Mouse (Mus musculus): Measurements from ENCODE around the gene Baiap2. TPM values are rescaled to one million over a fixed set of nuclear protein-coding genes. Genes with fewer than 3 reads are reported as not detected.

Gene Baiap2
- polyA plus RNA-seq, 1 experiment, result 8.8 TPM

DNA sequence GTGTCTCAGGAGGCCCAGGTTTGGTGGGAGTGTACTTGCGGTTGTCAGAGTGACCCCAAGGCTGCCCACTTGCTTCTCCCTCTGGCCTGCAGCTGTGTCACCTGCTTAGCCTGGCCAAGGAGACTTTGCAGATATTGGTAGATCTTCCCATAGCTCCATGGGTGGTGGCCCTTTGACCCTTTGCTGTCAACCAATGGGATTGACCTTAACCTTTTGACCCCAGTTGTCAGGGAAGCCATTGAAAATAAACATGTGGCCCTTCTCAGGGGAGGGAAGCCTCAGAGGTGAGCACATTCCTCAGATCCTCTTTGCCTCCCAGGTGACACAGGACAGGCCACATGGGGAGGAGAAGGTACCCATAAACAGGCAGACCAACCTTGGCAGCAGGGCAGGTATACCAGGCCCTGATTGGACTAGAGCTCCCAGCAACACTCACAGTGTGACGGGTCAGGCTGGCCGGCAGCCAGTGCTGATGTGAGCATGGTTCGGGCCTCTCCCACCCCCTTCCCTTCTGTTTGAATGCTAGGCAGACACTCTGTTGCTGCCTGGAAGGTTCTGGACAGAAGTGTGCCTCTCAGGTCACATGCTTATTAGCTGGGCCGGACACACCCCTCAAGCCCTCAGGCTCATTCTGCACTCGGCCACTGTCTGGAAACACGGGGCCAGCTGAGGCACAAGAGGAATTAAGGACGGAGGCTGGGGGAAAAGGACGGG, 87.0 kb downstream of the Baiap2 start:
- no peak for DNase-seq (ENCODE audit: low read depth, low spot score)
- WGBS, result 46% methylated on average over 9 of the region's 9 CpGs

DNA sequence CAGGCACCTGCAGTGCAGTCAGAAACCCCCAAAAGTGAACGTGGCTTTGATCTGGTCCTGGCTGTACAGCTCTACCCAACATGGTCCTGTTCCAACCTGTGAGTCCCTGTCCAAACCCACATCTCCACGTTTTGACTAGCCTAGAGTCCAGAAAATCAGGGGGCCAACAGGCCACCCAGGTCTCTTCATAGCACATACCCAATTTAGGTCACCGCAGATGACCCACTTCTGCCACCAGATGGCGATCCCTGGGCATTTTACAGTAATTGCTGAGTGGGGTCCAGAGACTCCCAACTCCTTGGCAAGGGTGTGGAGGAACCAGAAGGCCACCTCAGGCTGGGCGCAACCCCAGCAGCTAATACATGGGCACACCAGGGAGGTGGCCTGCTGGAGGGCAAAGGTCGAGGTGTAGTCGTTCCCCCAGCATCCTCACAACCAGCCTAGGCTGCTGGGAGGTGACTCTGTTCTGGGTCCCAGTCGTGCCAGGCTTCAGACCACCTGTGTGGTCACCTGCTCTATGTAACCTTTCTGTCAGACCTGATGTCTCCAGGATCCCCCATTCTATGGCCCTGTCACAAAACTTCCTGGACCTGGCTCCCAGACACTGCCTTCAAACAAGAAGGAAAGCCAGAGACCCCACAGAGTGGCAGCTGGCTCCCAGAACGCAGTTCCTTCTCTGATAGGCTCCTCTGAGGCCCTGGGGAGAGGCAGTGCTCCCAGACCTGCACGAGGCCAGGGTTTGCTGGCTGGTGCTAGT, 87.8 kb downstream of the Baiap2 start:
- 27% methylated on average over 10 of the region's 10 CpGs for WGBS
- DNase-seq (ENCODE audit: low read depth, low spot score), result no peak

DNA sequence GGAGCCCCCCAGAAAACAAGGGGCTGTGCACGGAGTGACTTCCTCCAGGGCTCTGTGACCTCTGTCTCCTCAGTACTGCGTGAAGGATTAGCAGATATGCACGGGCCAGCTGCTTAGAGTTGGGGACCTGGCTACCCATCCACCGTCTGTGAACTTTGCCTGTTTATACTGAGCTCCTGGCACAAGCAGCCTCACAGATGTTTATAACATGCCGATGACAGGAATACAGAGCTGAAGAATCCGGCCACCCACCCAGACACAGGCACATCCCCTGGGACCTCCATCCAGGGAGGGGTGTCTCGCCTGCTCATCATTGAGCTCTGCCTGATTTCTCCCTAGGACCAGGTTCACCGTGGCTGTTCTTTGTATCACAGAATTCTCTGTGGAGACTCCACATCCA, 89.5 kb downstream of the Baiap2 start:
- 49% methylated on average over 8 of the region's 8 CpGs for WGBS
- no peak for DNase-seq (ENCODE audit: low read depth, low spot score)

DNA sequence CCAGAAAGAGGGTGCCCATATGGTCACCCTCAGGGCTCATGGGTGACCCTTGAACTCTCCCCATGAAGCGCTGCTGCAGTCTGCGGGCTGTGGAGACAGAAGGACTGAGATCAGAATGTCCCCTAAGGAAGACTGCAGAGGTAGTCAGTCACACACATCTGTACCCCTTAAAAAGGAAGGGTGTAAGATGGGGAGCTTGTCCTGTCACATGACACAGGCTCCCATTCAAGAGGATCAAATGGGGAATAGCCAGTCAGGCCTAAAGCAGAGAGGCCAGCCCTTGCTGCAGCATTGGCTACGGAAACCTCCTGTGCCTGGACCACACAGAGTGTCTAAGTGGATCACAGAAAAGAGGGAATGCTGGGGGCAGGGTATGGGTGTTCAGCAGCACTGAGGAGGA, 90.9 kb downstream of the Baiap2 start:
- 89% methylated on average over 3 of the region's 3 CpGs for WGBS
- no peak for DNase-seq (ENCODE audit: low read depth, low spot score)

DNA sequence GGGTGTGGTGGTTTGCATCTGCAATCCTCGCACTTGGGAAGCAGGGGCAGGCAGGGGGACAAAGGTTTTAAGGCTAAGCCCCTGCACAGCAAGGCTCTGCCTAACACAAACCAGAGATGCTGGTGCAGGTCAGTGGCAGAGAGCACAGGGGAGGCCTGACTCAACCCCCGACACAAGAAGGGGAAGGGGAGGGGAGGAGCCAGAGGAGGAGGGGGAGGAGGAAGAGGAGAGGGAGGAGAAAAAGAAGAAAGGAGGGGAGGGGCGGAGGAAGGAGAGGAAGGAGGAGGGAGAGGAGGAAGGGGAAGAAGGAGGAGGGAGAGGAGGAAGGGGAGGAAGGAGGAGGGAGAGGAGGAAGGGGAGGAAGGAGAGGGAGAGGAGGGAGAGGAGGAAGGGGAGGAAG, 91.7 kb downstream of the Baiap2 start:
- 37% methylated on average over 3 of the region's 3 CpGs for WGBS
- DNase-seq (ENCODE audit: low read depth, low spot score), result no peak

DNA sequence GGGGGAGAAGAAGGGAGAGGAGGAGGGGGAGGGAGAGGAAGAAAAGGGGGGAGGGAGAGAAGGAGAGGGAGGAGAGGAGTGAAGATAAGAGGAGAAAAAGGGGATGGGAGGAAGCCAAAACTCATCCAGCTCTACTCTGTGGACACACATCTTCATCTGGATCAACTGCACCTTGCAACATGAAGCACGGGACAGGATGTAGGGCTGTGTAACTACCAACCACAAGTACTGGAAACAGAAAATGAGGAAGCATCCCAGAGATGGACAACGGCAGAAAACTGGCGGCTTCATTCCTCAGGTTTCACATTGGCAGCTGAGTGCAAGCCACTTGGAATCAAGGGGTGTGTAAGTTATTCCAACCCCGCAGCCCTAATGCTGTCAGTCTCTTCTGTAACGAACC, 92.2 kb downstream of the Baiap2 start:
- 64% methylated on average over 5 of the region's 5 CpGs for WGBS
- no peak for DNase-seq (ENCODE audit: low read depth, low spot score)

DNA sequence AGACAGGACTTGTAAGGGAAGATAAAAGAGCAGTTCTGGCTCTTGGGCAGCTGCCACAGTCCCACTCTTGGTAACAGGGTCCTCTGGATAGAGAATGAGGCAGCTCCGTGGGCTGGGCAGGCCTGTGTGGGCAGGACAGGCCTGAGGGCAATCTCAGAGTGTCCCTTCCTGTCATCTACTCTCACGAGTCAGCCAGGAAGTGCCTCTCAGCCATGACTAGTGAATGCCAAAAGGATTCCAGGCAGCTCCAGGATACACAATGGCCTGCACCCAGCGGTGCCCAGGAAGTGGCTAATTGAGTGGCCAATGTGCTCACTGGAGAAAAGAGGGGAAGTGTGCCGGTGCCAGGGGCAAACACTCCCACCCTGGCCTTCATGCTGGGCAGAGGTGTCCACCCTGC, 97.0 kb downstream of the Baiap2 start:
- WGBS, result 35% methylated on average over 4 of the region's 4 CpGs
- DNase-seq (ENCODE audit: low read depth, low spot score), result no peak

DNA sequence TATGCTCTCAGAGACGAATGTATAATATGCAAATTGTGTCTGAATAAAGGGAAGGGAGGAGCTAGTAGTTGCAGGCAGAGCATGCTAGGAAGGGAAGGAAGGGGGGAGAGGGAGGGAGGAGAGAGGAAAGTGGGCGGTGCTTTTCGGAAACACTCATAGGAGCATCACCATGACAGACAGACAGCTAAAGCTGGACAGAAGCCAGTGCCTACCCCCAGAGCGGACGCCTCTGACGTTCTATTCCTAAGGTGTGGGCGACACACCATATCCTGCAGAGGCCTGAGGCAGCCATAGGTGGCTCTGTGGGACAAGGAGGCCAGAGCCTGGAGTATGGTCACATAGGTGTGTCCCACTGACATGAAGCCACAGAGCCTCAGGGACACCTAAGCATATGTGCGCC, 97.9 kb downstream of the Baiap2 start:
- DNase-seq (ENCODE audit: low read depth, low spot score), result no peak
- 71% methylated on average over 8 of the region's 8 CpGs for WGBS

DNA sequence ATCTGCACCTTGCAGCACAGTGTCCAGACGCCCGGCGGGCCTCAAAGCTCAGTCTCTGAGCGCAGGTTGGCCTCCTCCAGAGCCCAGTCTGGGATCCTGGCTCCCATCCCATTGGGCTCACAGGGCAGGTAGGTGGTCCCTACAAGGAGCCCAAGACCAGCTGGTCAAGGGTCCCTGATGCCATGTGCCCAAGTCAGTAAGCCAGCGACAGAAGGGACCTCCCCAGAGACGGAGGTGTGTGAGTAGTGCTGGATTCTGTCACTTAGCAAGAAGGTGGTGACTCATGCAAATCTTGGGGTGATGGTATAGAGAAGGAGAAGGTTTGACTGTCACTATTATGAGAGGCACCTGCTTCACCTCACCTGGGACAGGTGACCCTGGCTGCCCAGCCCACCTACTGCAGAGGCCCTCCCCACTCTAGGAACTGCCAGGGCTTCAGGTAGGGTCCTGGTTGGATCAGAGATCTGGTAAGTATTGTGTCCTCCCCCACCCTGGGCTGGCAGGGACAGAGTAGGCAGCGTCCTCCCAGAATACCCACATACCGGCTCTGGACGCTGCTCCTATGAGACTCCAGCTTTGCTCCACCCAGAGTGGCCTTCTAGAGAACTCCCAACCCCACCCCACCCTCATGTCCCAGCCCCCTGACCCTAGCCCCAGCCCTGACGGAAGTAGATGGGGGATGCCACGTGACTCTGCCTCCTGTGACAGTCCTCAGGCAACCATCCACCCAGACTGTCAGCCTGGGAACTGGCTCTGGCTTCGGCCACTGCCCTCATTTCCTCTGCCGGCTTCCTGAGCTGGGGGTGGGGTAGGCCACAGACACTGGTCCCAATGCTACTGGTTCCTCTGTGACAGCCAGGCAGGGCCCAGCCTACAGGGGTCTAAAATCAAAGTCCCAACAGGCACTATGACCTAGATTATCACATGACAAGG, 98.9 kb downstream of the Baiap2 start:
- no peak for DNase-seq (ENCODE audit: low read depth, low spot score)
- 74% methylated on average over 13 of the region's 13 CpGs for WGBS

DNA sequence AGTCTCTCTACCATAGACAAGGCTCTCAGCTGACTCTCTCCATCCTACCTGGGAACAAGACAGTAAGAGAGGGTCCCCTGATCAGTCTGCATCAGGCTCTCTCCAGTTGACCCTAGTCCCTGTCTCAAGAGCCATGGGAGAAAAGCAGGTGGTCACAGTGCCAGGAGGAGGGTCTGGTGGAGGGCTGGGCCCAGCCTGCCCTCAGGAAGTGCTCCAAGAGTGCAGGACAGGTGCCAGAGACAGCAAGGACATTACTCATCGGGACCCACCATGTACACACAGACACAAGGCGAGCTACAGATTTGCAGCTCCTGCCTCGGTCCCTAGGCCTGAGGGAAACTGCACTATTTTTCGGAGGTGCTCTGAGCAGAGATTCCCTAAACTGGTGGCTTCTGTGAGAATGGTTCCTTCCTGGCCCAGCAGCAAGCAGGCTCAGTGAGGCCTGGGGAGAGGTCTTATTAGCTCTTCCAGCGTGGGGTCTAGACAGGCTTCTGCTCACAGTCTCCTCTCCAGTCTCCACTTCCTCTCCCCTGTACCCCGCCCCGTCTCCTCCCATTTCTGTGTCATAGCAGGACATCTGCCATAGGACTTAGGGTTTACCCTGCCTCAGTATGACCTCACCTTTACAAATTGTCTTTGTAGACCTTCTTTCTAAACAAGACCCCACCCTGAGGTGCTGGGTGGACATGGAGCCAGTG, 99.7 kb downstream of the Baiap2 start:
- 62% methylated on average over 7 of the region's 7 CpGs for WGBS
- no peak for DNase-seq (ENCODE audit: low read depth, low spot score)

DNA sequence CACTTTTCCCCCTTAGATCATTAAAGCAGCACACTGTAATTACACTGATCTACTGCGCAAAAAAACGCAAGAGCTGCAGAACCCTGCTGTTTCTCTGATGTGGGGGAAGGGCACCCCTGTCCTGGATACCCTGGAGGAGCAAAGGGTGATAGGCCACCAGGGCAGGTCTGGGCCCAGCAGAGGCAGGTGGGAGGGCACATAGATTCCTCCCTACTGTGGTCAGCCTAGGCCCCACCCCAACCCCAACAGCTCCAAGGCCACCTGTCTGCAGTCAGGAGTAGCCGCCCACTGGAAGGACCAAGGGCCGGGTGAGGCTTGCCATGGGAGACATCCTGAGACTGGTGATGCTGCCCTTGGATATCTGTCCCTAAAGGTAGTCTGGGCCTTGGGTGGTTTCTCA, 102.8 kb downstream of the Baiap2 start:
- WGBS, result 70% methylated on average over 4 of the region's 4 CpGs
- no peak for DNase-seq (ENCODE audit: low read depth, low spot score)

DNA sequence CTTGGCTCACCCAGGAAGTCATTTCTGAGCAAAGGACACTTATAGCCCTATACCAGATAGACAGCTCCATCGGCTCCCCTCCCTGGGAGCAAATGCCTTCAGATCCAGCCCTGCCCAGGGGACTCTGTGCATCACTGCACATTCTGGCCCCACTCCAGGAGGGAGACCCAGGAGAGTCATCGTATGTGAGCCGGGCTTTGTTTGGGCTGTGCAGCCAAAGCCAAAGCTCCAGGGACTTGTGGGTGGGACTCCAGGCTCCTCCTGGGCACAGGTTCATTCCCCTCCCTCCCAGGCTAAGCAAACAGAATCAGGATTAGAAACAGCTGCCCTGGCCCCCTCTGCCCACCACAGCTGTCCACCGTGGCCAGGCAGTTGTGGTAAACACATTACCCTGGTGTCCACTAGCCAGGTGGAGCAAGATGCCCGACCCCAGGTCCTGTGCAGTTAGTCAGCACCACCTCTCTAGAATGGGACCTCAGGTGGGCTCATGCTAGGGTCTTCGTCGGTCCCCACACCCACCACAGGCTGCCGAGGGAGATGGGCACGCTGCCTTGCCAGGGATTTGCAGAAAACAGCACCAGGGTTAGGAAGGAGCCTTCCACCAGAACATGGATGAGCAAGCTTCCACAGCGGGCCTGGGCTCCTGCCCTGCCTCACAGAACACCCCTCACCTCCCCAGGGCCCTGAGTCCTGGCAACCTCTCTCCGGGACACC, 103.4 kb downstream of the Baiap2 start:
- 56% methylated on average over 11 of the region's 11 CpGs for WGBS
- DNase-seq (ENCODE audit: low read depth, low spot score), result no peak

DNA sequence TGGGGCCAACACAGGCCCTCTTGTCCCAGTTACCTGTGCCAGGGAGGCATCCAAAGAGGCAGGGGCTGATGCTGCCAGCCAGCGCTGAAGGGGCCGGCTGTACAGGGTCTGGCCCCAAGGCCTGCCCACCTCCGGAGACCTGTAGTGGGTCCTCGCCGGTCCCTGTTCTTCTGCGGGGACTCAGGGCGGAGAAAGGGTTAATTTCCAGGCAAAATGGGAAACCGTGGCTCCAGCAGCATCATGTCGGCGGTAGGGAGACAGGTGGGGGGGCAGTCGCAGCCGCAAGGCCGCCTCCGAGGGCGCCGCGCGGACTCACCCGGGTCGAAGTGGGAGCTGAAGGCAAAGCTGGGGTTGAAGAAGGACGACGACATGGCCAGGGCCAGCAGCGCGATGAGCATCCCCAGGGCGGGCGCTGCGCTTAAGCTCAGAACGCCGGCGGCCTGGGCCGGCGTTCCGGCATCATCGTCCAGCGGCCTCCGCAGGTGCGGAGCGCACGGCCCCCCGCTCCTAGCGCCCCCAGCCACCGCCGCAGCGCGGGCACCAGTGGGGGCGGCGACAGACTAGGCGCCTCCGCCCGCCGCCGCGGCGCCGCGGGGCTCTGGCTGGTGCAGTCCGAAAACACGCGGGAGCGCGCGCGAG, 104.1 kb downstream of the Baiap2 start, which contains the start of gene Aatk:
Gene Aatk (minus strand): TSS at position 615 of the 639 bp plus-strand sequence.
- no peak for DNase-seq (ENCODE audit: low read depth, low spot score)
- 4% methylated on average over 58 of the region's 63 CpGs for WGBS

DNA sequence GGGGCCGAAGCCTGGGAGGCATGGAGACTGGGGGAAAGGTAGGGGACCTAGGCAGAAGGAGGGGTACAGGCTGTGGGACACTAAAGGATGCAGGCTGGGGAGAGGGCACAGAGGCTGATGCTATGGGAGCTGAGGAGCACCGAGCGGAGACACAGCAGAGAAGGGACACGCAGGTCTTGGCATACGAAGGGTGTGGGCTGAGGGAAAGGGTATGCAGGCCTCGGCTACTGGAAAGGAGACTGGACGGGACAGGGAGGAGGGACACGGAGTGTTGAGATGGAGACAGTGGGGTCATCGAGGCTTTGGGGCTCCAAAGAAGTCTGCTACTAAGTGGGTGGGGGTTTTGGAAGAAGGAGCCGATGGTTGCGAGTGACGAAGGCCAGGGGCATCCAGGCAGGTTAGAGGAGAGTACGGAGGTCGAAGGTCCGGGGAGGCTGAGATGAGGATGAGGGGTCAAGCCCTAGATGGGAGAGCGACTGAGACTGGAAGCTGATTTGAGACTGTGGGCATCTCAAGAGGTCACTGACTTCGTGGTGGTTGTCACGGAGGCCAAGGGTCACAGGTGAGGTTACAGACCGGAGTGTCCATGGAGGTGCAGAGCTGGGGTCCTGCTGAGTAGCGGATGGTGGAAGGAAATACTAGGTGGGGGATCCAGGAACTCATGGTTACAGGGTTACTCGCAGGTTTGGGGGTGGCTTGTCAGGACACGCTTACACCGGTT, 105.1 kb downstream of the Baiap2 start:
- no peak for DNase-seq (ENCODE audit: low read depth, low spot score)
- whole genome bisulfite sequencing, result 33% methylated on average over 23 of the region's 23 CpGs

DNA sequence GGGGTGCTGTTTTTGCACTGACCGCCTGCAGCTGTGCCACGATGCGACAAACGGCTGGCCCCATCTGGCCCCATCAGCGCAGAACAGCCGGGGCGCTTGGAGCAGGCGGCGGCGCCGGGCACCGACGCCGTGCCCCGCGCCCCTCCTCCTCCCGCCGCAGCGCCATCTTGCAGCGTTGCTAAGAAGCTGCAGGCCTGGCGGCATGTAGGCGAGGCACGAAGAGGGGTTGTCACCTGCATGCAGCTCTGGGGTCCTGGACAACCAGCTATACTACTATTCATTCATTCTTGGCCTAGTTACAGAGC, 105.6 kb downstream of the Baiap2 start:
- WGBS, result 21% methylated on average over 23 of the region's 23 CpGs
- DNase-seq (ENCODE audit: low read depth, low spot score), result no peak

DNA sequence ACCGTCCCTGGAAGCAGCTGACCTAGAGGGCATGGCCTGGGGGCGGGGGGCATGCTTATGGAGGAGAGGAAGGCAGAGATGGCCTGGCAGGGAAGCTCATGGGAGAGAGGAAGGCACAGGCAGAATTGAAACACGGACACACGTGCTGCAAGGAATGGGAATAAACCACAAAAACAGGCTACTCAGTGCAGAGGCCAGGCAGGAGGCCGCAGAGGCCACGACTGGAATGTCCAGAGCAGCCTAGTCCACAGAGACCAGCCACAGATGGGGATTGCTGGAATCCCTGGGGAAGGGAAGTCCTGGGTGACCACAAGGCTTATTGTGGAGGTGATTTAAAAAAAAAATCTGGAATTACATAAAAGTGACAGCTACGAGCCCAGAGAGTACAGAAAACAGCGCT, 106.5 kb downstream of the Baiap2 start:
- 88% methylated on average over 8 of the region's 8 CpGs for WGBS
- no peak for DNase-seq (ENCODE audit: low read depth, low spot score)

DNA sequence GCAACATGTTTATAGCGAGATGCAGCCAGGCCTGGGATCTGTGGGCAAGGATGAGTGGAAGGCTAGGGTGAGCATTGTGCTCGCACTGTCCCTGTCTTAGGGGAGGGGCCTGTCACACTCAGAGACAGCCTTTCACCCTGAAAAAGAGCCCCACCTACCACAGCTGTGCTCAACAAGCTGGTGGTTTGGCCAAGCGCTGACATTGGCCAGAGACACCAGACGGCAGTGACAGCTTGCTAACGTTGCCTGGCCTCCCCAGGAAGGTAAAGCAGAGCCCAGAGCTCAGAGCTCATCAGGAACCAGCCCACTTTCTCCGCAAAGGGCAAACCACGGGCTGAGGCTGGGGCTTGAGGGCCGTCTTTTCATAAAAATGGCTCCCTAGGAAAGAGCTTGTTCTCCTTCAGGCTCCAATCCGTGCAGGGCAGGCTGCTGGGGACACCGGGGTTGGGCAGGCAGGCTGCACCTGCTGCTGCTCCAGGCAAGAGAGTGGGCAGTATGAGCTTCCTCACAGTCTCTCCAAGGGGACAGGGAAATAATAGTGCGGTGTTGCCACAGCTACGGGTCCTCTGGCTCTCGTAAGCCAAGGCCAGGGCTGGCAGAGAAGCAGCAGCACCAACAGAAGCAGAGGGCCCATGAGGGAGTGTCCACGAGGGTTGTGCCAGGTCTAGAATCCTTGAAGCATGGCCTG, 108.7 kb downstream of the Baiap2 start:
- WGBS, result 52% methylated on average over 14 of the region's 14 CpGs
- no peak for DNase-seq (ENCODE audit: low read depth, low spot score)

DNA sequence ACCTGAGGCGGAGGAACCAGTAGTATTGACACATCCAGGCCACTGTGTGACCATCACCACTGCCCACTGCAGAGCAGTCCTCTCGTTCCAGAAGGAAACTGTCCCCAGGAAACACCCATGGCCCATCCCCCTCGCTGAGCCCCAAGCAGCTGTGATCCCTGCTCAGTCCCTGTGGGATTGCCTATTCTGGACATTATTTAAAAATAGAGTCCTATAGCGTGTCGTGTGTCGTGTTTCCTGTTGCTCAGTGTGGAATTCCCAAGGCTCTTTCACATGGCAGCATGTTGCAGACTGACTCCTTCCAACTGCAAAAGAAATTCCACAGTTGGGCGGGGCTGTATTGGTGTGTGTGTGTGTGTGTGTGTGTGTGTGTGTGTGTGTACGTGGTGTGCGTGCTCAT, 109.7 kb downstream of the Baiap2 start:
- no peak for DNase-seq (ENCODE audit: low read depth, low spot score)
- WGBS, result 59% methylated on average over 9 of the region's 9 CpGs
